Comparison of ENCODE assay signal across 23 mouse cellular contexts in the genomic region with DNA sequence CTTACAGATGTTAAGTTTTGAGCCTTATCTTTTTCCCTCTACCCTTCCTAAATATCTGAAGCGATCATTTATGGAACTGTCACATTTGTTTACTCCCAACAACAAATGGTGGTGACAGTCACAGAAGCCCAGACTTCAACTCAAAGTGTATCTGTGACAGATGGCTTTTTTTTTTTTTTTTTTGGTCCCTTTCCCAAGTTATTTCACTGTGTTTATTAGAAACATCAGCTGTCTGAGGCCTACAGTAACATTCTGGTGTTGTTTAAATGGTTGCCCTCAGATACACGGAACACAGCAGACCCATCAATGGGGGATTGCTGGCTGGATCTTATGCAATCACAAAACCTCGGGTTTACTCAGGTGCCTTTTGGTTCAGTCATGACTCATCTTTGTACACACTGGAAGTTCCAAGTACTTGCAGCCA. TPM values are rescaled to one million over a fixed set of nuclear protein-coding genes. Genes with fewer than 3 reads are reported as not detected.
DNase-seq lines count a peak whose midpoint lies in the region; ATAC-seq and TF ChIP-seq lines count a peak whose summit lies in the region.
"Had no signal": no experiment of that assay in that cellular context is flagged by ENCODE, and none has a peak within 500 bp of the region (broad histone marks: within the 10 kb centered on the region; RNA-seq: fewer than 3 reads in every experiment).

No protein-coding gene starts in this region.

- TF ChIP-seq EP300 in liver, embryonic 14.5 days (IDR thresholded peaks at IDR 0.05; ENCODE audit: low read depth): no peak

- no peak overlapping the region for H3K9ac ChIP-seq in forebrain, embryonic 13.5 days
- no peak overlapping the region for H3K9ac ChIP-seq in forebrain, embryonic 11.5 days (ENCODE audit: low read length)
- no peak overlapping the region for H3K9ac ChIP-seq in liver, embryonic 14.5 days (replicated peaks)
- H3K9ac ChIP-seq in liver, embryonic 11.5 days (ENCODE audit: low read depth, low read length): no peak overlapping the region
- no peak overlapping the region for H3K9ac ChIP-seq in hindbrain, embryonic 13.5 days
- H3K9ac ChIP-seq: embryonic facial prominence, embryonic 12.5 days; heart, embryonic 13.5 days; hindbrain, embryonic 14.5 days; midbrain, embryonic 15.5 days had no signal

- H3K4me2 ChIP-seq in forebrain, embryonic 13.5 days: no peak overlapping the region
- H3K4me2 ChIP-seq in forebrain, embryonic 11.5 days (ENCODE audit: low read depth, low read length, severe bottlenecking): no peak overlapping the region
- no peak overlapping the region for H3K4me2 ChIP-seq in liver, embryonic 14.5 days (ENCODE audit: low read depth)
- no peak overlapping the region for H3K4me2 ChIP-seq in liver, embryonic 11.5 days
- H3K4me2 ChIP-seq in hindbrain, embryonic 13.5 days: no peak overlapping the region
- H3K4me2 ChIP-seq: embryonic facial prominence, embryonic 12.5 days; heart, embryonic 13.5 days; hindbrain, embryonic 14.5 days; midbrain, embryonic 15.5 days had no signal

- DNase-seq in forebrain, embryonic 11.5 days (ENCODE audit: low spot score): no peak
- peak in 1 of 3 experiments; percentile 2 for DNase-seq in liver, embryonic 14.5 days (ENCODE audit: low read depth in 3 of 3, low spot score in 3 of 3)
- no peak for DNase-seq in liver, embryonic 11.5 days (ENCODE audit: low spot score)
- peak; percentile 38 for DNase-seq in 3T3-L1 (ENCODE audit: low read depth, low spot score)
- DNase-seq in brain, embryonic 14.5 days (ENCODE audit: low read depth): peak; percentile 58
- no peak for DNase-seq in heart, adult 18-20 months
- DNase-seq: cerebellum, adult 9-11 months; gastrocnemius, postnatal 10 days; heart, adult 11 months; kidney, postnatal 10 days; right cerebral cortex, postnatal 14 days; spleen, adult 18-20 months; thymus, adult 2 months had no signal

- TF ChIP-seq POLR2A in brain, embryonic 14.5 days (IDR thresholded peaks at IDR 0.05; ENCODE audit: borderline replicate concordance, extremely low read depth, insufficient read depth, insufficient read length, poor library complexity, severe bottlenecking): no peak

- H3K4me1 ChIP-seq in forebrain, embryonic 13.5 days: no peaks in the 10 kb centered on the region
- no peaks in the 10 kb centered on the region for H3K4me1 ChIP-seq in forebrain, embryonic 11.5 days (replicated peaks; ENCODE audit: control insufficient read depth, insufficient read depth, low read length)
- 0 out of 4 replicates have a peak, but pooled peaks cover 0 to 2% of the 10 kb centered on the region in 2 experiments for H3K4me1 ChIP-seq in liver, embryonic 14.5 days (replicated peaks; ENCODE audit: control insufficient read depth in 2 of 2, insufficient read depth in 2 of 2, low read length in 1 of 2)
- H3K4me1 ChIP-seq in liver, embryonic 11.5 days (replicated peaks; ENCODE audit: control insufficient read depth, insufficient read depth, low read length): no peaks in the 10 kb centered on the region
- no peaks in the 10 kb centered on the region for H3K4me1 ChIP-seq in hindbrain, embryonic 13.5 days (replicated peaks)
- H3K4me1 ChIP-seq: embryonic facial prominence, embryonic 12.5 days; midbrain, embryonic 15.5 days had no signal

- no peak overlapping the region for H3K4me3 ChIP-seq in forebrain, embryonic 13.5 days
- no peak overlapping the region for H3K4me3 ChIP-seq in forebrain, embryonic 11.5 days (ENCODE audit: low read depth, low read length)
- H3K4me3 ChIP-seq in liver, embryonic 14.5 days (ENCODE audit: insufficient read depth in 1 of 2, low read depth in 2 of 2, low read length in 2 of 2): no peak overlapping the region
- H3K4me3 ChIP-seq in liver, embryonic 11.5 days (ENCODE audit: low read depth, low read length): no peak overlapping the region
- H3K4me3 ChIP-seq in hindbrain, embryonic 13.5 days: no peak overlapping the region
- H3K4me3 ChIP-seq: embryonic facial prominence, embryonic 12.5 days; erythroblast, embryonic 14.5 days; heart, embryonic 13.5 days; layer of hippocampus, adult 2 months; megakaryocyte, embryonic 14.5 days; midbrain, embryonic 15.5 days had no signal

- no peak overlapping the region for H3K27ac ChIP-seq in forebrain, embryonic 13.5 days
- no peak overlapping the region for H3K27ac ChIP-seq in forebrain, embryonic 11.5 days (ENCODE audit: low read depth, low read length)
- H3K27ac ChIP-seq in liver, embryonic 14.5 days: no peak overlapping the region
- H3K27ac ChIP-seq in liver, embryonic 11.5 days (ENCODE audit: low read depth, low read length): no peak overlapping the region
- no peak overlapping the region for H3K27ac ChIP-seq in hindbrain, embryonic 13.5 days
- H3K27ac ChIP-seq: embryonic facial prominence, embryonic 12.5 days; heart, embryonic 13.5 days; hindbrain, embryonic 14.5 days; layer of hippocampus, adult 2 months; midbrain, embryonic 15.5 days had no signal

- H3K27me3 ChIP-seq in forebrain, embryonic 13.5 days: no peaks in the 10 kb centered on the region
- no peaks in the 10 kb centered on the region for H3K27me3 ChIP-seq in forebrain, embryonic 11.5 days (ENCODE audit: control insufficient read depth, insufficient read depth, low read length)
- H3K27me3 ChIP-seq in liver, embryonic 14.5 days (ENCODE audit: control insufficient read depth, insufficient read depth, low read length): no peaks in the 10 kb centered on the region
- H3K27me3 ChIP-seq in liver, embryonic 11.5 days (replicated peaks; ENCODE audit: control insufficient read depth, insufficient read depth, low read length): no peaks in the 10 kb centered on the region
- no peaks in the 10 kb centered on the region for H3K27me3 ChIP-seq in hindbrain, embryonic 13.5 days
- H3K27me3 ChIP-seq: embryonic facial prominence, embryonic 12.5 days; heart, embryonic 13.5 days; midbrain, embryonic 15.5 days had no signal

- no peak for TF ChIP-seq CTCF in liver, embryonic 14.5 days (IDR thresholded peaks at IDR 0.05; ENCODE audit: low read depth)
- no peak for TF ChIP-seq CTCF in brain, embryonic 14.5 days (IDR thresholded peaks at IDR 0.05; ENCODE audit: borderline replicate concordance, extremely low read depth, insufficient read depth, insufficient read length)

- H3K9me3 ChIP-seq in forebrain, embryonic 13.5 days (replicated peaks): no peaks in the 10 kb centered on the region
- no peaks in the 10 kb centered on the region for H3K9me3 ChIP-seq in forebrain, embryonic 11.5 days (ENCODE audit: control insufficient read depth, low read length)
- H3K9me3 ChIP-seq in liver, embryonic 14.5 days (ENCODE audit: control insufficient read depth, low read length): no peaks in the 10 kb centered on the region
- no peaks in the 10 kb centered on the region for H3K9me3 ChIP-seq in liver, embryonic 11.5 days (ENCODE audit: control insufficient read depth, low read length)
- no peaks in the 10 kb centered on the region; the same call in 1 of the 2 replicates for H3K9me3 ChIP-seq in hindbrain, embryonic 13.5 days
- H3K9me3 ChIP-seq: embryonic facial prominence, embryonic 12.5 days; heart, embryonic 13.5 days; megakaryocyte, embryonic 14.5 days; midbrain, embryonic 15.5 days had no signal

- H3K36me3 ChIP-seq in forebrain, embryonic 13.5 days (ENCODE audit: poor library complexity, severe bottlenecking): no peaks in the 10 kb centered on the region
- H3K36me3 ChIP-seq in forebrain, embryonic 11.5 days (ENCODE audit: control insufficient read depth, insufficient read depth, low read length): no peaks in the 10 kb centered on the region
- H3K36me3 ChIP-seq in liver, embryonic 14.5 days (replicated peaks; ENCODE audit: control insufficient read depth, insufficient read depth, low read depth): no peaks in the 10 kb centered on the region
- no peaks in the 10 kb centered on the region; the same call in 1 of the 2 replicates for H3K36me3 ChIP-seq in liver, embryonic 11.5 days (ENCODE audit: control insufficient read depth, insufficient read depth, low read length)
- H3K36me3 ChIP-seq in hindbrain, embryonic 13.5 days: no peaks in the 10 kb centered on the region
- H3K36me3 ChIP-seq: midbrain, embryonic 15.5 days had no signal

- WGBS in forebrain, embryonic 13.5 days: 83% methylated on average over 3 of the region's 3 CpGs
- 93% methylated on average over 3 of the region's 3 CpGs for WGBS in forebrain, embryonic 11.5 days
- WGBS in liver, embryonic 14.5 days (ENCODE audit: insufficient replicate concordance): 47% methylated on average over 3 of the region's 3 CpGs
- WGBS in liver, embryonic 11.5 days: 65% methylated on average over 3 of the region's 3 CpGs
- WGBS in hindbrain, embryonic 13.5 days: 82% methylated on average over 3 of the region's 3 CpGs

- ATAC-seq in forebrain, embryonic 13.5 days: peak; percentile 57; the same call in 1 of the 2 replicates
- ATAC-seq in forebrain, embryonic 11.5 days (replicated peaks; ENCODE audit: low FRiP score): no peak
- ATAC-seq in liver, embryonic 14.5 days (ENCODE audit: insufficient read depth): peak; percentile 26; the same call in 1 of the 2 replicates
- no peak for ATAC-seq in liver, embryonic 11.5 days (replicated peaks; ENCODE audit: low FRiP score)
- ATAC-seq in hindbrain, embryonic 13.5 days (ENCODE audit: low FRiP score): no peak
- ATAC-seq: intestine, embryonic 16.5 days; midbrain, embryonic 15.5 days had no signal

RNA-seq across cellular contexts. Expression of gene Nid1, which starts 34.0 kb away (rescaled TPM):
- polyA plus RNA-seq in forebrain, embryonic 13.5 days (2015; fragmentation: Nextera tagmentation; extraction: Ambion mirVana): 14.4 and 19.8 TPM in 2 replicates
- 43.9 and 44.3 TPM in 2 replicates for polyA plus RNA-seq in forebrain, embryonic 11.5 days (2014; fragmentation: Nextera tagmentation; extraction: Ambion mirVana)
- 18.2 and 18.3 TPM in 2 replicates for polyA plus RNA-seq in liver, embryonic 14.5 days (2012; rRNA removed)
- polyA plus RNA-seq in liver, embryonic 14.5 days (2014; fragmentation: Nextera tagmentation; extraction: Ambion mirVana): 16.9 and 22.7 TPM in 2 replicates
- polyA plus RNA-seq in liver, embryonic 11.5 days (2014; fragmentation: Nextera tagmentation; extraction: Ambion mirVana): 32.6 and 38.0 TPM in 2 replicates
- polyA plus RNA-seq in brain, embryonic 14.5 days (2012; rRNA removed): 33.8 and 73.2 TPM in 2 replicates
- 10 to 100 TPM; 44.3 to 51.5 TPM for total RNA-seq in heart, adult 18-20 months (2021)
- polyA plus RNA-seq in hindbrain, embryonic 13.5 days (2015; fragmentation: Nextera tagmentation; extraction: Ambion mirVana): 48.0 and 53.6 TPM in 2 replicates
- polyA plus RNA-seq: erythroblast, embryonic 14.5 days had no signal

Comparison
In these comparisons a context has a peak if more than half of its experiments do, and no peak if none do; other contexts are left out.
1. ATAC-seq: peak in forebrain, embryonic 13.5 days (single experiment) and liver, embryonic 14.5 days (single experiment); none in forebrain, embryonic 11.5 days (single experiment), liver, embryonic 11.5 days (single experiment) and hindbrain, embryonic 13.5 days (single experiment).
2. DNase-seq: peak in 3T3-L1 (single experiment) and brain, embryonic 14.5 days (single experiment); none in forebrain, embryonic 11.5 days (single experiment), liver, embryonic 11.5 days (single experiment) and heart, adult 18-20 months (0 of 2).